Mouse (Mus musculus): ENCODE measurements around the gene Chsy1.

GRCm38 (mm10) chr7:66060066-66060956 is 49.0 kb upstream of the Chsy1 start:
- peak; percentile 73 for TF ChIP-seq POLR2A (IDR thresholded peaks at IDR 0.05; ENCODE audit: extremely low read depth, insufficient read depth, low read length)
- TF ChIP-seq CTCF (IDR thresholded peaks at IDR 0.05; ENCODE audit: extremely low read depth, insufficient read depth, low read length) = no peak
